Mouse (Mus musculus) kidney, postnatal 0 days (tissue): ENCODE results near the gene Etv4. TPM values are rescaled to one million over a fixed set of nuclear protein-coding genes. Genes with fewer than 3 reads are reported as not detected.

Experiments
- ATAC-seq: fragments of 200-750 bp; cut with Nextera tagmentation; replicated peaks from 2 replicates; pipeline ENCODE4 v1.8.0; 2017; ENCODE audit warnings: low read depth, moderate number of reproducible peaks, moderate TSS enrichment, moderate library complexity; ENCODE audit not compliant: low FRiP score
- DNase-seq: peaks from one replicate; pipeline ENCODE4 v3.0.0-alpha.2; 2016; ENCODE audit warnings: low spot score
- H3K27ac ChIP-seq: fragments of 300-500 bp; sonication (generic); 2 replicates; pipeline ENCODE4 v1.5.1; 2014; ENCODE audit warnings: mild to moderate bottlenecking
- H3K27me3 ChIP-seq: fragments of 300-500 bp; sonication (generic); 2 replicates; pipeline ENCODE4 v1.6.1; 2014; ENCODE audit warnings: low read length, mixed read lengths; ENCODE audit not compliant: insufficient read depth
- H3K36me3 ChIP-seq: fragments of 300-500 bp; sonication (generic); 2 replicates; pipeline ENCODE4 v1.6.1; 2014; ENCODE audit warnings: low read length, mixed read lengths; ENCODE audit not compliant: insufficient read depth
- H3K4me1 ChIP-seq: fragments of 300-500 bp; sonication (generic); replicated peaks from 2 replicates; pipeline ENCODE4 v1.6.1; 2014; ENCODE audit warnings: antibody characterized with exemption, low read length, mixed read lengths; ENCODE audit not compliant: insufficient read depth
- H3K4me2 ChIP-seq: fragments of 300-500 bp; sonication (generic); 2 replicates; pipeline ENCODE4 v1.6.1; 2014; ENCODE audit warnings: mild to moderate bottlenecking, low read length, moderate library complexity, mixed read lengths
- H3K4me3 ChIP-seq: fragments of 300-500 bp; sonication (generic); replicated peaks from 2 replicates; pipeline ENCODE4 v1.5.1; 2014; ENCODE audit warnings: low read depth, low read length
- H3K9ac ChIP-seq: fragments of 300-500 bp; sonication (generic); 2 replicates; pipeline ENCODE4 v1.6.1; 2014; ENCODE audit warnings: low read depth, low read length
- H3K9me3 ChIP-seq: fragments of 300-500 bp; sonication (generic); replicated peaks from 2 replicates; pipeline ENCODE4 v1.6.1; 2016; ENCODE audit warnings: low read length, inconsistent platforms, mixed read lengths
- CTCF ChIP-seq: IDR thresholded peaks from 2 replicates; pipeline ENCODE4 v1.5.1; 2016; ENCODE audit warnings: antibody characterized with exemption, low read depth, mild to moderate bottlenecking, moderate library complexity
- WGBS: fragments of 180-500 bp; shearing (Covaris S2); extraction: QIAGEN DNeasy Blood & Tissue Kit; methylation state at CpG from one replicate; pipeline ENCODE4 v1.1.7; 2014; 5-methylcytosine and 5-hydroxymethylcytosine counted together
- polyA plus RNA-seq: library from polyadenylated mRNA; unstranded; fragments of >200 nt; fragmentation: Nextera tagmentation; extraction: Ambion mirVana; gene quantifications from 2 replicates; pipeline ENCODE4 v1.2.1, GENCODE M21; 2015

The Etv4 gene
- polyA plus RNA-seq, 1 experiment from 2014 or later, result 42.6 TPM

GRCm38 (mm10) chr11:101809060-101809828, 24.1 kb upstream of the Etv4 start:
- H3K27me3 ChIP-seq, result 0 out of 2 replicates have a peak, but pooled peaks cover 3% of the 10 kb centered on the region
- TF ChIP-seq CTCF, result no peak
- H3K4me1 ChIP-seq, result peaks cover 4% of the 10 kb centered on the region; the same call in 1 of the 2 replicates
- no peak overlapping the region for H3K27ac ChIP-seq
- no peak overlapping the region for H3K4me3 ChIP-seq
- no peaks in the 10 kb centered on the region for H3K36me3 ChIP-seq
- no peak overlapping the region for H3K9ac ChIP-seq
- WGBS, result 12% methylated on average over 15 of the region's 15 CpGs
- ATAC-seq (no peak), DNase-seq (no peak)
- H3K9me3 ChIP-seq, result no peaks in the 10 kb centered on the region
- H3K4me2 ChIP-seq, result no peak overlapping the region

DNA sequence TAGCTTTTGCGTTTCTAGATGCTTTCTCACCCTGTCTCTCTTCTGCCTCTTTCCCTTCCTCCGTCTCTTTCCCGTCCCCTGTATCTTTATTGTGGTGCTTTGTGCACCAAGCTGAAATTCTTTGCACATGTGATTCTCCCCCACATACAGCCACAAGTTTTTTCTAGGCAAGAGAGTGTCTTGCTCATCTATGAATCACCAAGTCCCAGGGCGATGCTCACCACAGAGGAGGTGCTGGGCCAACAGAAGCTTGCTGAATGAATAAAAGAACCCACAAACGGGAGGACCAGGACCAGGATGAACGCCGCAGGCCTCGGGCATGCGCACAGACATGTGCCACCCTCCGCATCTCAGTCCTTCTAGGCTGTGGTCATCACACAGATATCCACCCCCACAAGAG, 22.1 kb upstream of the Etv4 start:
- 78% methylated on average over 10 of the region's 10 CpGs for WGBS
- no peak for ATAC-seq

GRCm38 (mm10) chr11:101806741-101807140, 21.6 kb upstream of the Etv4 start:
- no peaks in the 10 kb centered on the region for H3K9me3 ChIP-seq
- H3K4me3 ChIP-seq, result no peak overlapping the region
- H3K27me3 ChIP-seq, result 0 out of 2 replicates have a peak, but pooled peaks cover 3% of the 10 kb centered on the region
- DNase-seq (no peak), ATAC-seq (no peak)
- no peak overlapping the region for H3K27ac ChIP-seq
- TF ChIP-seq CTCF, result no peak
- WGBS, result 55% methylated on average over 12 of the region's 12 CpGs
- H3K4me2 ChIP-seq, result no peak overlapping the region
- H3K9ac ChIP-seq, result no peak overlapping the region
- peaks cover 10% of the 10 kb centered on the region; the same call in 1 of the 2 replicates for H3K4me1 ChIP-seq
- H3K36me3 ChIP-seq, result no peaks in the 10 kb centered on the region

More for the DNA sequence above, 22.1 kb upstream of the Etv4 start:
- Histone ChIP-seq H3K9ac (no peak overlapping the region), H3K36me3 (no peaks in the 10 kb centered on the region), H3K4me1 (0 out of 2 replicates have a peak, but pooled peaks cover 4% of the 10 kb centered on the region), H3K4me2 (no peak overlapping the region), H3K27me3 (0 out of 2 replicates have a peak, but pooled peaks cover 3% of the 10 kb centered on the region), H3K27ac (no peak overlapping the region), H3K4me3 (no peak overlapping the region), H3K9me3 (no peaks in the 10 kb centered on the region)
- DNase-seq, result no peak
- TF ChIP-seq CTCF, result no peak

GRCm38 (mm10) chr11:101805113-101805704, 20.0 kb upstream of the Etv4 start:
- no peak for DNase-seq
- Histone ChIP-seq H3K9ac (no peak overlapping the region), H3K36me3 (no peaks in the 10 kb centered on the region), H3K4me3 (no peak overlapping the region), H3K27ac (no peak overlapping the region), H3K27me3 (no peaks in the 10 kb centered on the region), H3K4me1 (peaks cover 10% of the 10 kb centered on the region; the same call in 1 of the 2 replicates), H3K9me3 (no peaks in the 10 kb centered on the region), H3K4me2 (no peak overlapping the region)
- no peak for ATAC-seq
- WGBS, result 69% methylated on average over 8 of the region's 8 CpGs
- no peak for TF ChIP-seq CTCF

GRCm38 (mm10) chr11:101801386-101801785, 16.2 kb upstream of the Etv4 start:
- Histone ChIP-seq H3K9me3 (no peaks in the 10 kb centered on the region), H3K27ac (no peak overlapping the region), H3K36me3 (no peaks in the 10 kb centered on the region), H3K4me2 (no peak overlapping the region), H3K27me3 (no peaks in the 10 kb centered on the region), H3K4me1 (peaks cover 6% of the 10 kb centered on the region; the same call in 1 of the 2 replicates), H3K4me3 (no peak overlapping the region), H3K9ac (no peak overlapping the region)
- 11% methylated on average over 5 of the region's 5 CpGs for WGBS
- peak; percentile 49 for DNase-seq
- ATAC-seq, result no peak
- TF ChIP-seq CTCF, result no peak

GRCm38 (mm10) chr11:101798083-101798482, 12.9 kb upstream of the Etv4 start:
- H3K9ac ChIP-seq, result no peak overlapping the region
- no peak overlapping the region for H3K4me3 ChIP-seq
- 40% methylated on average over 8 of the region's 8 CpGs for WGBS
- peaks cover 6% of the 10 kb centered on the region; the same call in 1 of the 2 replicates for H3K4me1 ChIP-seq
- H3K27me3 ChIP-seq, result no peaks in the 10 kb centered on the region
- H3K9me3 ChIP-seq, result no peaks in the 10 kb centered on the region
- DNase-seq, result no peak
- ATAC-seq, result no peak
- H3K36me3 ChIP-seq, result no peaks in the 10 kb centered on the region
- H3K4me2 ChIP-seq, result no peak overlapping the region
- no peak for TF ChIP-seq CTCF
- H3K27ac ChIP-seq, result no peak overlapping the region
